Mouse (Mus musculus): Measurements from ENCODE around the gene Timm50. TPM values are rescaled to one million over a fixed set of nuclear protein-coding genes. Genes with fewer than 3 reads are reported as not detected.

The Timm50 gene
- total RNA-seq, 2 experiments from 2014 or later: 38.2 to 49.3 TPM

DNA sequence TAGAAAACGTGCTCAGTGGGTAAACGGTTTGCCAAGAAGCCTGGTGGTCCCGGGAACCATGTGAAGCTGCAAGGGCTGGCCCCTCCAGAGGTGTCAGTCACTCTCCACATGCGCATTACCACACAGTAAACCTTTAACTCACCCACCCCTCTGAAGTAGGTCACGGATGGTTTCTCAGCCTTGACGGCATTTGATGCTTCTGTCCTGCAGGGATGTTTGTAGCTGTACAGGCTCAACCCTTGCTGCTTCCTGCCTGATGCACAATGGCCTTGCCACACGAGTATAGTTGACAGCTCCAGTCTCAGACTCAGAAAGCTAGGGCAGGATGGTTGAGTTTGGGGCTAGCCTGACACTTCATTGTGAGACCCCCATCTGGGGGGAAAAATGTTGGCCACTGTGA, 31.2 kb downstream of the Timm50 start:
- H3K27ac ChIP-seq: no peak overlapping the region
- TF ChIP-seq CTCF (IDR thresholded peaks at IDR 0.05): no peak
- no peak overlapping the region for H3K4me3 ChIP-seq
- intact Hi-C loops (cut with DNase I): no loop called here
- no peak for DNase-seq

DNA sequence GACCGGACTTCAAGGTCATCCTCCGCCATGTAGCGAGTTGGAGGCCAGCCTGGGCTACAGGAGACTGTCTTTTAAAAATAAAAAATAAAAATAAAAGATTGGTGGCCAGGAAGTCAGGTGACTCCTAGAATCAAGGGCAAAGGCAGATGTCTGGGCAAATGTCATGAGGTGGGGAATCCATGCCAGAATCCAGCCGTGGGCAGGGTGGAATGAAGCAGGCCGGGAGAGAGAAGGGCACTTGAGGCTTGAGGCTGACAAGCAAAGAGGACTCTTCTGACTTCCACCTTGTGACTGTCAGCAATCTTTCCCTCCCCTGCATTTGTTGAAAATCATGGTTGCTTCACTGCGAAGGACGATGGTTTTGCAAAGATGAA, 33.6 kb downstream of the Timm50 start:
- Histone ChIP-seq H3K4me3 (peak overlapping the region; percentile 94), H3K27ac (peak overlapping the region; percentile 96)
- no peak for DNase-seq
- no peak for TF ChIP-seq CTCF (IDR thresholded peaks at IDR 0.05)
- intact Hi-C loops (cut with DNase I): loop anchor here (5.0 kb wide), 2 partner anchors 34 to 69 kb away; partner anchors contain the start of gene Timm50

DNA sequence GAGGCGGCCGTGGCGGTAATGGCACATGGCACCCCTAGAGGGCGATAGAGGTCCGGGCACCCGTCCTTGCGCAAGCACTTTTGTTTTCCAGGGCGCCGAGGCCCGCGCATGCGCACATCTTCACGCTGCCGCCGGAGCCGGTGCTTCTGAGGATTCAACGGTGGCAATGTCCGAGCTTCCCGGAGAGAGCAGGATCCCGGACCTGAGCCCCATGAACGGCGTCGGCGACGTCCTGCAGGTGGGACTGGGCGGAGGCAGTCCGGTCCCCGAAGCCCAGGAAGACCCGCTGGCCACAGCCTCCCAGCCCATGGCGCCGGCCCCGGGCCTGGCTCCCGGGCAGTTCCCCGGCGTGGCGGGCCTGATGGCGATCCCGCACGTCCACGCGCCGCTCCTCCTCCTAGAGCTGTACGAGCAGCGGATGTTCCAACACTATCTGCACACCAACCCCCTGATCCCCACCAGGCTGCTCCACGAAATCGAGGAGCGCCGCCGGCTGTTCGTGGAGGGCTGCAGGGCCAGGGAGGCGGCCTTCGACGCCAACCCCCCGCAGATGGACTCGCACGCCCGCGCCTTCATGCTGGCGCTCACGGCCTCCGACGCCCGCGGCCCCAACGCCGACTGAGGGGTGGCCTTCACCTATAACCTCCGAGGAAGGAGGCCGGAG, 34.1 kb downstream of the Timm50 start, which contains the start of gene Eid2b:
Gene Eid2b (plus strand): TSS at position 125 of the 664 bp plus-strand sequence.
- peak; percentile 97 for DNase-seq
- peak; percentile 98 for TF ChIP-seq CTCF (IDR thresholded peaks at IDR 0.05)
- intact Hi-C loops (cut with DNase I): loop anchor here (5.0 kb wide), 2 partner anchors 35 to 70 kb away; partner anchors contain the start of gene Timm50
- H3K27ac ChIP-seq: peak within 1 kb of the TSS; percentile 96
- H3K4me3 ChIP-seq: peak within 1 kb of the TSS; percentile 94

DNA sequence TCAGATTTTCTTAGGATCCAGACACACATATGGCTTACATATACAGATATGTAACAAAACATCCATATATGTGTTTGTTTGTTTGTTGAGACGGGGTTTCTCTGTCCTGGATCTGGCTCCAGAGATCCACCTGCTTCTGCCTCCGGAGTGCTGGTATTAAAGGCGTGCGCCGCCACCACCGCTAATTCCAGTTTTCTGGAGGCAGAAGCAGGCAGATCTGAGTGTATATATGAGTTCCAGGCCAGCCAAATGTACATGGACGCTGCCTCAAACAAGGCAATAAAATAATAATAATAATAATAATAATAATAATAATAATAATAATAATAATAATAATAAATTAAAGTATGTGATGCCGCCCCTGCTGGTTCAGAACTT, 34.6 kb downstream of the Timm50 start:
- intact Hi-C loops (cut with DNase I): loop anchor here (5.0 kb wide), 2 partner anchors 35 to 70 kb away; partner anchors contain the start of gene Timm50
- no peak overlapping the region for H3K4me3 ChIP-seq
- DNase-seq: no peak
- TF ChIP-seq CTCF (IDR thresholded peaks at IDR 0.05): no peak
- no peak overlapping the region for H3K27ac ChIP-seq

DNA sequence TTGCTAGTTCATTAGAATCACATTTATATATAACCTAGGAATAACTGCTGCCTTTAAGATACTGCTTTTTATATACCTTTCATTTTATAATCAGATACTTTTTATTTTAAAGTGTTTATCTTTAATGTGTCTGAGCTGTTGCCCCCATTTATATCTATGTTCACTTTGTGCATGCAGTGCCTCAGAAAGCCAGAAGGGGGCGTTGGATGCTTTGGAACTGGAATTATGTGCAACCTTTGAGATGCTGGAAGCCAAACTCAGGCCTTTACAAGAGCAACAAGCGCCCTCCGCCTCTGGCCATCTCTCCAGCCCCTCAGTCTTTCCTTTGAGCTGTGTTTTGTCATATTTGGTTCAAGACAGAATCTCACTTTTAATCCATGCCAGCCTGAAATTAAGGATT, 40.1 kb downstream of the Timm50 start:
- Histone ChIP-seq H3K4me3 (no peak overlapping the region), H3K27ac (no peak overlapping the region)
- TF ChIP-seq CTCF (IDR thresholded peaks at IDR 0.05): peak; percentile 32
- intact Hi-C loops (cut with DNase I): no loop called here
- no peak for DNase-seq

DNA sequence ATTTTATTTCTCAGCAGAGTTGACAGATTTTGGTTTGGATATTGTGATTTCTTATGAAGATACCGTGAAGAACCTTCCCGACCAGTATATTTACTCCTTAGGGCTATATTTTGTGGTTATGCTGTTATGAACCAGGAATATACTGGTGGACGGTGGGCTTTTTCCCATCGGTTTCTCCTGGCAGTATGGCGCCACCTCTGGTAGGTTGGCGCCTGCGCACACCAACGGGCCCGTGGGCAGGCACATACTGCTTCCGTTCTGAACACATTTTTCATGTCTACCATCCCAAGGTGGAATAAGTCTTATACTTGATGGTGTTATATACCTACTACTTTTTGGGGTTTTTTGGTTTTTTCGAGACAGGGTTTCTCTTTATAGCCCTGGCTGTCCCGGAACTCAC, 42.5 kb downstream of the Timm50 start:
- H3K4me3 ChIP-seq: no peak overlapping the region
- no peak for DNase-seq
- intact Hi-C loops (cut with DNase I): no loop called here
- no peak for TF ChIP-seq CTCF (IDR thresholded peaks at IDR 0.05)
- H3K27ac ChIP-seq: no peak overlapping the region

DNA sequence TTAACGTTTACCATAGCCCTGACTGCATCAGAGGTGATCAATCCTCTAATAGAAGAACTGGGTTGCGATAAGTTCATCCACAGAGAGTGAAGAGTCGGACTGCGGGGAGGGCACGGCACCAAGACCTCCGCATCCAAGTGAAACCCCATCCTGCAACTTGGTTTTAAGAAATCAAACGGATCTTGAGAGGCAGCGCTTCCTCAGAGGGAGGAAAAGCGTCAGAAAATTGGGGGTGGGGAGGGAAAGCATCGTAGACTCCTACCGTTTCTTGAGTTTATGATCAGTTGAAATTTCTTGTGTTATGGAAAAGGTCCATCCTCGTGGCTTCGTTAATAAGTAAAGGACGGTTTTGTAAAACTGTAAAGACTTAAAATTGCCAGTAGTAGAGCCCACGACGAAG, 43.3 kb downstream of the Timm50 start:
- intact Hi-C loops (cut with DNase I): no loop called here
- Histone ChIP-seq H3K4me3 (peak overlapping the region; percentile 87), H3K27ac (peak overlapping the region; percentile 82)
- no peak for DNase-seq
- TF ChIP-seq CTCF (IDR thresholded peaks at IDR 0.05): no peak

DNA sequence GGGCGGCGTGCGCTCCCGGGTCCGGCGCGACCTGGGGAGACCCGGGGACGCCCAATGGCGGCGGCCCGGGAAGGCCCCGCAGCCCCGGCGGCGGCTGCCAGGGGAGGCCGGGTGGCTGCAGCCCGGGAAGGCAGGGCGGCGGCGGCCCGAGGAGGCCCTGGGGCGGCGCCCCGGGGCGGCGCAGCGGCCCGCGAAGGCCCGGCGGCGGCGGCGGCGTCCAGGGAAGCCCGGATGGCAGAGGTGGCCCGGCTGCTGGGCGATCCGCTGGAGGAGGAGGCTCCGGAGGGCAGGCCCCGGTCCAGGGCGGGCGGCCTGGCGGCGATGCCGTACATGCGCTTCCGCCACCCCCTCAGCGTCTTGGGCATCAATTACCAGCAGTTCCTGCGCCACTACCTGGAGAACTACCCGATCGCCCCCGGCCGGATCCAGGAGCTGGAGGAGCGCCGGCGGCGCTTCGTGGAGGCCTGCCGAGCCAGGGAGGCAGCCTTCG, 43.8 kb downstream of the Timm50 start:
- DNase-seq: peak; percentile 75
- H3K4me3 ChIP-seq: peak overlapping the region; percentile 87
- TF ChIP-seq CTCF (IDR thresholded peaks at IDR 0.05): no peak
- intact Hi-C loops (cut with DNase I): no loop called here
- peak overlapping the region; percentile 82 for H3K27ac ChIP-seq

DNA sequence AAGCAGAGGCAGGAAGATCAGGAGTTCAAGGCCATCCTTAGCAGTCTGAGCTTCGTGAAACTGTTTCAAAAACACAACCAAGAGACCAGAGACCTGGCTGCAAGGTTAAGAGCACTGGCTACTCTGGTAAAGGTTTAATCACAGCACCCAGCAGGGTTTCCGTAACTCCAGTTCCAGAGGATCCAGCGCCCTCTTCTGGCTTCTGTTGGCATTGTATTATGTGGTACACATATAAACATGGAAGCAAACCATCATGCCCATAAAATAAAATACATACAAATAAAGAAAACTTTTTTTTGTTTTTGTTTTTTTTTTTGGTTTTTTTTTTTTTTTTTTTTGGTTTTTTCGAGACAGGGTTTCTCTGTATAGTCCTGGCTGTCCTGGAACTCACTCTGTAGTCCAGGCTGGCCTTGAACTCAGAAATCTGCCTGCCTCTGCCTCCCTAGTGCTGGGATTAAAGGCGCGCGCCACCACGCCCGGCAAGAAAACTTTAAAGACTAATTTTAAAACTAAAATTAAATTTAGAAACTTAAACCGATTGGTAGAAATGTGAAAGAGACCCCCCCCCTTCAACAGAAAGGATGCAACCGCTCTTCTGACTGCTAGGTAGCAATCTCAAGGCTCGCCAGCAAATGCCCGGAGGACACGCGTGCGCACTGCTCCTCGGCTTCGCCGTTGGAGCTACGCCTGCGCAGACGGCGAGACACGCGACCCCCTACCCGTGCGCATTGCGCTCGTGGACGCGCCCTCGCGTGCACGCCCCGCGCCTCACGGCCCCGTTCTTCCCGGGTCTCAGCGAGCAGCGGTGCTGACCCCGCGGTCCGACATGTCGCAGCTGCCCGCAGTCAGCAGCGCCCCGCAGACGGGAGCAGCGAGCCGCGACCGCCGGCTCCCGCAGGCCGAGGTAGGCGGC, 44.5 kb downstream of the Timm50 start, which contains the start of gene Eid2:
Gene Eid2 (plus strand): TSS at position 753 of the 913 bp plus-strand sequence.
- TF ChIP-seq CTCF (IDR thresholded peaks at IDR 0.05): peak; percentile 23; the same call in 1 of the 2 replicates
- intact Hi-C loops (cut with DNase I): no loop called here
- peak within 1 kb of the TSS; percentile 87 for H3K4me3 ChIP-seq
- peak within 1 kb of the TSS; percentile 82 for H3K27ac ChIP-seq
- peak; percentile 85 for DNase-seq

DNA sequence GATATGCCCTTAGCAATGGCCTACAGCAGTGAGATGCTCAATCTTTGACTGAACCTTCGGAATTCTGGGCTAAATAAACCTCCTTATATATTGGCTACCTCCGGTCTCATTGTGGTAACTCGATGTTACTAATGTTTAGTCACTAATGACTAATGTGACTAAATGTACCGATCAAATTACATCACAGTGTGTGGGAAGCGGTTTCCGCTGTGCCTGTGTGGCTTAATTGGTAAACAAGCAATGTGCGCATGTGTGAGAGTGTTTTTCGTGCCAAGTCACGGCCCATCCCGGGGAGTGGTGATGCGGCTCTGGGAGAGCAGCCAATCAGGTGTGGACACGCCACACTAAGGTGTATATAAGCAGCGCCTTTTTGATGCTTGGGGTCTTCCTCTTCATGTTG, 46.5 kb downstream of the Timm50 start:
- no peak for DNase-seq
- H3K4me3 ChIP-seq: no peak overlapping the region
- H3K27ac ChIP-seq: no peak overlapping the region
- intact Hi-C loops (cut with DNase I): no loop called here
- no peak for TF ChIP-seq CTCF (IDR thresholded peaks at IDR 0.05)

DNA sequence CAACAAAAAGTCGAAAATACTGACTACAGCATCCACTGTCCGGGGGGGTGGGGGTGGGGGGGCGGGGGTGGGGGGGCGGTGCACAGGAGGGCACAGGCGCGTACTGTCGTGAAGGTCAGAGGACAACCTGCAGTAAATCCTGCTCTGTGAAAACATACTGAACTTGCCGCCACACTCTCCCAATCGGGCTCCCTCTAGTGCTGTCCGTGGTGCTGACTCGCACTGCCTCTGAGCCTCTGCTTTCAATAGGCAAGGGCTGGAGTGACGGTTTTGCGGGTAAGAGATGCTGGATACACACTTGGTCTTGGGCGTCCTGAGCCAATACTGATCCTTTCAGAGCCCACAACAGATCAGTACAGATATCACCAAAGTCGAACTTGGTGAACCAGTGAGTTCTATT, 48.1 kb downstream of the Timm50 start:
- TF ChIP-seq CTCF (IDR thresholded peaks at IDR 0.05): no peak
- Histone ChIP-seq H3K27ac (no peak overlapping the region), H3K4me3 (no peak overlapping the region)
- intact Hi-C loops (cut with DNase I): no loop called here
- DNase-seq: peak; percentile 69

DNA sequence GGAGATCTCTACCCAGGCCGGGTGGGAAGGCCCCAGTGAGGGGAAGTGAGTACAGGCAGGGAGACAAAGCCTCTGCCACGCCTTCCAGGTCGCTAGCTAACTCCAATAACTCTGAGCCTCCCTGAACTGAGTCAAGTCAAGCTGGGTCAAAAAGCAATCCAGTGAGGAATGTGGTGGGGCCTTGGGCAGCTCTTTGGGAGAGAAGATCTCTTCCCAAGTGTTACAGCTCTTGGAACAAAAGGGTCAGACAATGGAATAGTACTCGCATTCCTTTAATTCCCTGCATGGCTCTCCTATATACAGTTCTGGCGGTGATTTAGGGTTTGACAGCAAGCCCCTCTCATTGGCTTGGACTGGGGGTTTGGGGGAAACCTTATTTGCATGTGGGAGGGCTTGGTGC, 49.0 kb downstream of the Timm50 start:
- no peak for TF ChIP-seq CTCF (IDR thresholded peaks at IDR 0.05)
- H3K4me3 ChIP-seq: no peak overlapping the region
- H3K27ac ChIP-seq: no peak overlapping the region
- intact Hi-C loops (cut with DNase I): no loop called here
- DNase-seq: no peak

Other genes with a start within 250 kb of the Timm50 start
- not detected for gene Fcgbp, start 240.8 kb downstream of the Timm50 start, total RNA-seq (2021)
- not detected for gene 9530053A07Rik, start 182.6 kb downstream of the Timm50 start, total RNA-seq (2021)
- gene Fbl, start 142.4 kb downstream of the Timm50 start, total RNA-seq (2021): 10 to 100 TPM; 21.2 to 28.9 TPM
- 10 to 100 TPM; 65.3 to 78.6 TPM for gene Dyrk1b, start 132.6 kb downstream of the Timm50 start, total RNA-seq (2021)
- gene Eid2, start 44.2 kb downstream of the Timm50 start, total RNA-seq (2021): 1 to 10 TPM; 6.4 to 6.8 TPM
- gene Eid2b, start 34.3 kb downstream of the Timm50 start, total RNA-seq (2021): 1 to 10 TPM; 5.0 to 7.8 TPM
- not detected for gene Selenov, start 20.9 kb downstream of the Timm50 start, total RNA-seq (2021)
- not detected for gene Dll3, start 9.8 kb downstream of the Timm50 start, total RNA-seq (2021)
- 10 to 100 TPM; 57.9 to 68.6 TPM for gene Supt5, start 26.7 kb upstream of the Timm50 start, total RNA-seq (2021)
- 100 to 1,000 TPM; 373 to 449 TPM for gene Rps16, start 38.6 kb upstream of the Timm50 start, total RNA-seq (2021)
- gene Plekhg2, start 60.5 kb upstream of the Timm50 start, total RNA-seq (2021): 1 to 10 TPM; 4.0 to 7.5 TPM
- 10 to 100 TPM; 10.0 to 36.7 TPM for gene Zfp36, start 68.2 kb upstream of the Timm50 start, total RNA-seq (2021)
- 10 to 100 TPM; 22.1 to 28.3 TPM for gene Med29, start 80.6 kb upstream of the Timm50 start, total RNA-seq (2021)
- 10 to 100 TPM; 31.0 to 35.0 TPM for gene Paf1, start 80.9 kb upstream of the Timm50 start, total RNA-seq (2021)
- 1 to 10 TPM; 2.1 to 2.4 TPM for gene Gmfg, start 125.4 kb upstream of the Timm50 start, total RNA-seq (2021)
- under 1 TPM; 0.14 to 0.18 TPM for gene Lrfn1, start 139.9 kb upstream of the Timm50 start, total RNA-seq (2021)
- gene Ifnl2, start 198.4 kb upstream of the Timm50 start, total RNA-seq (2021): not detected
- gene Ifnl3, start 210.8 kb upstream of the Timm50 start, total RNA-seq (2021): not detected
- not detected for gene Sycn, start 228.8 kb upstream of the Timm50 start, total RNA-seq (2021)
- gene Nccrp1, start 235.2 kb upstream of the Timm50 start, total RNA-seq (2021): not detected